Mouse (Mus musculus): ENCODE measurements around the gene Hectd1. TPM values are rescaled to one million over a fixed set of nuclear protein-coding genes. Genes with fewer than 3 reads are reported as not detected.

The Hectd1 gene
- total RNA-seq (2023), result 129 TPM

GRCm38 (mm10) chr12:51829290-51830076 is at the start of gene Hectd1:
Gene Hectd1 (minus strand): TSS chr12:51829536.

Other genes starting within 250 kb of the Hectd1 start
- 0.55 TPM for gene Coch, start 236.2 kb downstream of the Hectd1 start, total RNA-seq (2023)
- 15.9 TPM for gene Ap4s1, start 138.5 kb downstream of the Hectd1 start, total RNA-seq (2023)
- 49.5 TPM for gene Strn3, start 137.6 kb downstream of the Hectd1 start, total RNA-seq (2023)
- 30.8 TPM for gene Heatr5a, start 141.8 kb upstream of the Hectd1 start, total RNA-seq (2023)
- 4.7 TPM for gene Dtd2, start 177.0 kb upstream of the Hectd1 start, total RNA-seq (2023)
- not detected for gene Gpr33, start 198.5 kb upstream of the Hectd1 start, total RNA-seq (2023)

Data from CD8-positive naive resting alpha-beta T cell, adult 57 days (primary cell).